ENCODE assay signal across 8 mouse cellular contexts in the genomic region with DNA sequence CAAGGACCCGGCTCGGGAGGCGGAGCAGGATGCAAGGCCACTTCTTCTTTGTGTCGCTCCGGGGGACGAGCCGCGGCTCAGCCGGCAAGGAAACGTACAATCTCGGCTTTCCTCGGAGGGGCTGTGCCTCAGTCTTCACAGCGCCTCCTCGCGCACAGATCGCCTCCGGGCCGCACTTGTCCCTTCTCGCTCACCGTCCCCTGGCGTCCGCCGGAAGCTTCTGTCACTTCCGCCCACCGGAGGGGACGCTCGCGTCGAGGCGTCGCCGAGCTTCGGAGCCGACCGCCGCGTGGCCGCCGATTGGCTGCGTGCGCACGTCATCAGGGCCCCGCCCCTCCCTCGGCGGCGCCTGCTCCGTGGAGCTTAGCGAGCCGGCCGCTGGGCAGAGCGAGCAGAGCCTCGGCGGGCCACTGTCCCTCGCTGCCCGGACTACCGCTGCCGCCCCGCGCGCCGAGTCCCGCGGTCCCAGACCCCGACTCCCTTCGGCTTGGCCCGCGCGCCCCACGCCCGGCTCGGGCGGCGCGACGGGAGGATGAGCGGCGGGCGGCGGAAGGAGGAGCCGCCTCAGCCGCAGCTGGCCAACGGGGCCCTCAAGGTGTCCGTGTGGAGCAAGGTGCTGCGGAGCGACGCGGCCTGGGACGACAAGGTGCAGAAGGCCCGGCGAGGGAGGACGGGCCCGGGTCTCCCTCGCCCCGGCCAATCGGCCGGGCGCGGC. TPM values are rescaled to one million over a fixed set of nuclear protein-coding genes. Genes with fewer than 3 reads are reported as not detected.
DNase-seq lines count a peak whose midpoint lies in the region; ATAC-seq lines count a peak whose summit lies in the region.

Gene Rab5if (plus strand): TSS at position 357 of the 715 bp plus-strand sequence.

- H3K36me3 ChIP-seq in intestine, embryonic 14.5 days (ENCODE audit: control insufficient read depth, insufficient read depth, low read length): peaks cover 36% of the 10 kb centered on the region

- intact Hi-C loops in left cerebral cortex, postnatal 14 days (cut with DNase I): no loop called here

- peaks cover 30% of the 10 kb centered on the region for H3K4me1 ChIP-seq in intestine, embryonic 14.5 days (replicated peaks; ENCODE audit: control insufficient read depth, insufficient read depth, low read length)

- WGBS in intestine, embryonic 14.5 days: under 1% methylated on average over 87 of the region's 98 CpGs

- no peaks in the 10 kb centered on the region for H3K27me3 ChIP-seq in intestine, embryonic 14.5 days (replicated peaks; ENCODE audit: control insufficient read depth, insufficient read depth, low read length)

- H3K9me3 ChIP-seq in intestine, embryonic 14.5 days (ENCODE audit: control insufficient read depth, low read length): no peaks in the 10 kb centered on the region

- H3K9ac ChIP-seq in intestine, embryonic 14.5 days (ENCODE audit: low read length): peak within 1 kb of the TSS; percentile 96

- ATAC-seq in intestine, embryonic 14.5 days (replicated peaks; ENCODE audit: low FRiP score, low TSS enrichment, low read depth): peak; percentile 96

- peak within 1 kb of the TSS; percentile 99 for H3K4me3 ChIP-seq in intestine, embryonic 14.5 days (ENCODE audit: low read depth, low read length)

- DNase-seq in adrenal gland, adult (ENCODE audit: inconsistent age in 2 of 2, low spot score in 1 of 2): peak; percentile 99
- DNase-seq in embryo, embryonic 10.5 days (ENCODE audit: low spot score): peak; percentile 98
- peak; percentile 98 for DNase-seq in gastrocnemius, postnatal 25 days
- peak; percentile 97 for DNase-seq in intestine, embryonic 14.5 days (ENCODE audit: low spot score)
- peak; percentile 98 to 99 for DNase-seq in left cerebral cortex, postnatal 14 days (ENCODE audit: low spot score in 2 of 2)
- DNase-seq in mesoderm, embryonic 11.5 days (ENCODE audit: low read depth, low spot score): peak; percentile 99
- DNase-seq in right cerebral cortex, postnatal 36 days (ENCODE audit: low spot score in 2 of 2): peak; percentile 95 to 96
- DNase-seq in yolk sac, embryonic 10.5 days (ENCODE audit: low spot score): peak; percentile 95

- peak within 1 kb of the TSS; percentile 76 for H3K4me2 ChIP-seq in intestine, embryonic 14.5 days (ENCODE audit: low read length)

- H3K27ac ChIP-seq in intestine, embryonic 14.5 days (ENCODE audit: low read depth): peak within 1 kb of the TSS; percentile 95

RNA-seq across cellular contexts. Expression of gene Rab5if, which starts in this region (rescaled TPM):
- 10 to 100 TPM; 86.8 to 87.6 TPM for total RNA-seq in gastrocnemius, postnatal 25 days (2021)
- 253 and 276 TPM in 2 replicates for polyA plus RNA-seq in intestine, embryonic 14.5 days (2014; fragmentation: Nextera tagmentation; extraction: Ambion mirVana)
- total RNA-seq in left cerebral cortex, postnatal 14 days (2021): 100 to 1,000 TPM; 113 to 125 TPM

Comparison
In these comparisons a context has a peak if more than half of its experiments do, and no peak if none do; other contexts are left out.
1. Peak in every context shown above with its lines: DNase-seq, ATAC-seq, H3K4me3 ChIP-seq and H3K27ac ChIP-seq.